Mouse (Mus musculus) hindbrain, embryonic 14.5 days (tissue): ENCODE results near the gene Cacnb3. TPM values are rescaled to one million over a fixed set of nuclear protein-coding genes. Genes with fewer than 3 reads are reported as not detected.

ENCODE experiments used
- ATAC-seq: fragments of 200-750 bp; cut with Nextera tagmentation; 2 replicates; pipeline ENCODE4 v1.8.0; 2017; ENCODE audit warnings: moderate number of reproducible peaks, mild to moderate bottlenecking, moderate TSS enrichment, moderate library complexity; ENCODE audit not compliant: low FRiP score
- DNase-seq: peaks from one replicate; pipeline ENCODE4 v3.0.0-alpha.2; 2015; ENCODE audit warnings: low spot score
- H3K27ac ChIP-seq: fragments of 300-500 bp; sonication (generic); 2 replicates; pipeline ENCODE4 v1.5.1; 2014; ENCODE audit warnings: mild to moderate bottlenecking, moderate library complexity
- H3K27me3 ChIP-seq: fragments of 300-500 bp; sonication (generic); 2 replicates; pipeline ENCODE4 v1.6.1; 2014; ENCODE audit warnings: mild to moderate bottlenecking, low read length, mixed read lengths; ENCODE audit not compliant: control insufficient read depth, insufficient read depth
- H3K36me3 ChIP-seq: fragments of 300-500 bp; sonication (generic); replicated peaks from 2 replicates; pipeline ENCODE4 v1.6.1; 2014; ENCODE audit not compliant: control insufficient read depth, insufficient read depth
- H3K4me1 ChIP-seq: fragments of 300-500 bp; sonication (generic); replicated peaks from 2 replicates; pipeline ENCODE4 v1.6.1; 2014; ENCODE audit warnings: antibody characterized with exemption, low read length, mixed read lengths; ENCODE audit not compliant: control insufficient read depth, insufficient read depth
- H3K4me2 ChIP-seq: fragments of 300-500 bp; sonication (generic); replicated peaks from 2 replicates; pipeline ENCODE4 v1.6.1; 2014; ENCODE audit warnings: mild to moderate bottlenecking, moderate library complexity
- H3K4me3 ChIP-seq: fragments of 300-500 bp; sonication (generic); replicated peaks from 2 replicates; pipeline ENCODE4 v1.5.1; 2014; ENCODE audit warnings: mild to moderate bottlenecking, low read length
- H3K9ac ChIP-seq: fragments of 300-500 bp; sonication (generic); 2 replicates; pipeline ENCODE4 v1.6.1; 2014
- H3K9me3 ChIP-seq: fragments of 300-500 bp; sonication (generic); 2 replicates; pipeline ENCODE4 v1.6.1; 2016; ENCODE audit warnings: low read length; ENCODE audit not compliant: control insufficient read depth
- WGBS: fragments of 180-500 bp; shearing (Covaris S2); extraction: QIAGEN DNeasy Blood & Tissue Kit; methylation state at CpG from one replicate; pipeline ENCODE4 v1.1.7; 2014; 5-methylcytosine and 5-hydroxymethylcytosine counted together
- polyA plus RNA-seq: library from polyadenylated mRNA; unstranded; fragments of >200 nt; fragmentation: Nextera tagmentation; extraction: Ambion mirVana; gene quantifications from 2 replicates; pipeline ENCODE4 v1.2.1, GENCODE M21; 2014

Cacnb3 gene
- polyA plus RNA-seq, 1 experiment from 2014 or later: 98.3 TPM

DNA sequence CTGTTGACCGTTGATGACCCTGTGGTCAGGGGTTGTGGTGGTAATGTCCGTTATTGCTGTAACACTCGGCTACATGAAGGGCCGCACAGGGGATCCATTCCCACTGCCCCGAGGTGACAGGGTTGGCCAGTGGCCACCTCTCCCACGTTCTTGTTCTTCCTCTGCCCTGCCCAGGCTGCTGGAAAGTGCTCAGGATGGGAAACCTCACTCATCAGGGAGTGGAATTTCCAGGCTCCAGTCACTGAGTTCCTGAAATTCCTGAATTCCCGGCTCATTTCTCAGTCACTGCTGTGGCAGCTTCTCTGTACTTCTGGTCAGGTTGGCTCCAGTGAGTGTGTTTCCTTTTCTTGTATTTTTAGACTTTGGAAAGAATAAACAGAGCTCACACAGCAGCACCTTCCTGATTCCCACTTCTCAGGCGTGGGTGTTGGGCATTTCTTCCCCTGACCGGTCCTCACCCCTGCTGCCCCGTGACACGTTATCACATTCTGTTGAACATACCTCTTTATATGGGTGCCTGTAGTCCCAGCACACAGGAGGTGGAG lies 61.6 kb downstream of the Cacnb3 start:
- Histone ChIP-seq H3K27me3 (no peaks in the 10 kb centered on the region), H3K4me2 (no peak overlapping the region), H3K27ac (no peak overlapping the region), H3K4me3 (no peak overlapping the region), H3K36me3 (no peaks in the 10 kb centered on the region), H3K9ac (no peak overlapping the region), H3K4me1 (peaks cover 16% of the 10 kb centered on the region), H3K9me3 (no peaks in the 10 kb centered on the region)
- 51% methylated on average over 11 of the region's 11 CpGs for WGBS
- DNase-seq: no peak
- no peak for ATAC-seq

Other genes starting within 250 kb of the Cacnb3 start
- not detected in 2 replicates for gene Olfr283, start 249.9 kb upstream of the Cacnb3 start, polyA plus RNA-seq
- gene Olfr282, start 199.6 kb upstream of the Cacnb3 start, polyA plus RNA-seq: not detected in 2 replicates
- not detected in 2 replicates for gene Olfr281, start 178.3 kb upstream of the Cacnb3 start, polyA plus RNA-seq
- not detected in 2 replicates for gene OR5BS1P, start 160.9 kb upstream of the Cacnb3 start, polyA plus RNA-seq
- gene Lalba, start 148.1 kb upstream of the Cacnb3 start, polyA plus RNA-seq: not detected in 2 replicates
- not detected in 2 replicates for gene Olfr279, start 138.4 kb upstream of the Cacnb3 start, polyA plus RNA-seq
- gene Kansl2, start 96.6 kb upstream of the Cacnb3 start, polyA plus RNA-seq: 99.5 and 100 TPM in 2 replicates
- 59.8 and 65.1 TPM in 2 replicates for gene Ccnt1, start 59.9 kb upstream of the Cacnb3 start, polyA plus RNA-seq
- gene 4930415O20Rik, start 59.8 kb upstream of the Cacnb3 start, polyA plus RNA-seq: not detected in 2 replicates
- 8.4 and 11.0 TPM in 2 replicates for gene Adcy6, start 20.8 kb upstream of the Cacnb3 start, polyA plus RNA-seq
- 22.5 and 24.2 TPM in 2 replicates for gene Ddx23, start 32.1 kb downstream of the Cacnb3 start, polyA plus RNA-seq
- gene Rnd1, start 46.6 kb downstream of the Cacnb3 start, polyA plus RNA-seq: 6.0 and 6.1 TPM in 2 replicates
- gene Ccdc65, start 77.4 kb downstream of the Cacnb3 start, polyA plus RNA-seq: 5.6 and 6.6 TPM in 2 replicates
- 6.4 and 7.2 TPM in 2 replicates for gene Fkbp11, start 97.4 kb downstream of the Cacnb3 start, polyA plus RNA-seq
- gene Arf3, start 132.4 kb downstream of the Cacnb3 start, polyA plus RNA-seq: 77.2 and 84.7 TPM in 2 replicates
- gene Wnt10b, start 147.3 kb downstream of the Cacnb3 start, polyA plus RNA-seq: not detected in 2 replicates
- 1.9 and 2.1 TPM in 2 replicates for gene Wnt1, start 159.0 kb downstream of the Cacnb3 start, polyA plus RNA-seq
- 0.59 and 0.64 TPM in 2 replicates for gene Ddn, start 178.7 kb downstream of the Cacnb3 start, polyA plus RNA-seq
- 59.0 and 65.3 TPM in 2 replicates for gene Prkag1, start 200.7 kb downstream of the Cacnb3 start, polyA plus RNA-seq
- 12.9 and 14.9 TPM in 2 replicates for gene Kmt2d, start 240.4 kb downstream of the Cacnb3 start, polyA plus RNA-seq